Mouse (Mus musculus): ENCODE data around the gene Plaur. TPM values are rescaled to one million over a fixed set of nuclear protein-coding genes. Genes with fewer than 3 reads are reported as not detected.
A peak's percentile ranks its signal among the peaks of the same experiment; 100 is the strongest.
"Not testable (repeated sequence)": the region's sequence is repeated elsewhere in the genome, so short reads cannot be mapped to it uniquely, and the experiment has no call there.

Gene Plaur
- polyA plus RNA-seq, 1 experiment from 2014 or later, result 1.7 TPM

DNA sequence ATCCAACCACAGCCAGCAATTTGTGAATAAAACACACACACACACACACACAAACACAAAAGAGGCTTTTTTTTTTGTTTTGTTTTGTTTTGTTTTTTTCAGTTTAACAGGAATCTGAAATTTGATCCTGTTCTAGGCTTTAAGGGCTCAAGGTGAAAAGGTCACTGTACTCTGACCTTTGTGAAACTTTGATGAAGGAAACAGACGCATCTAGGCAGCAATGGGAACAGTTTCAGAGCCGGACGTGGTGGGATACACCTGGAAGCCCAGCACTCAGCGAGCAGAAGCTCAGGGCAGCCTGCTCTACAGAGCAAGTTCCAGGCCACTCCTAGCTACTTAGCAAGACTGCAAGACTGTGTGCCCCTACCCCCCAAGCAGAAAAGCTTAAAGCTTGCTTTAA is 42.6 kb downstream of the Plaur start:
- H3K4me1 ChIP-seq, result peaks cover 36% of the 10 kb centered on the region
- 0 out of 2 replicates have a peak, but pooled peaks cover 3% of the 10 kb centered on the region for H3K9me3 ChIP-seq
- H3K4me2 ChIP-seq (replicated peaks), result peak overlapping the region; percentile 79; the same call in 1 of the 2 replicates
- H3K27ac ChIP-seq, result no peak overlapping the region; the same call in 1 of the 2 replicates
- no peak for ATAC-seq (ENCODE audit: low FRiP score, low read depth)
- 12% methylated on average over 4 of the region's 4 CpGs for WGBS
- H3K4me3 ChIP-seq, result no peak overlapping the region
- H3K27me3 ChIP-seq (replicated peaks), result peaks cover 5% of the 10 kb centered on the region; the same call in 1 of the 2 replicates
- H3K36me3 ChIP-seq, result peaks cover 36% of the 10 kb centered on the region
- no peak overlapping the region for H3K9ac ChIP-seq

DNA sequence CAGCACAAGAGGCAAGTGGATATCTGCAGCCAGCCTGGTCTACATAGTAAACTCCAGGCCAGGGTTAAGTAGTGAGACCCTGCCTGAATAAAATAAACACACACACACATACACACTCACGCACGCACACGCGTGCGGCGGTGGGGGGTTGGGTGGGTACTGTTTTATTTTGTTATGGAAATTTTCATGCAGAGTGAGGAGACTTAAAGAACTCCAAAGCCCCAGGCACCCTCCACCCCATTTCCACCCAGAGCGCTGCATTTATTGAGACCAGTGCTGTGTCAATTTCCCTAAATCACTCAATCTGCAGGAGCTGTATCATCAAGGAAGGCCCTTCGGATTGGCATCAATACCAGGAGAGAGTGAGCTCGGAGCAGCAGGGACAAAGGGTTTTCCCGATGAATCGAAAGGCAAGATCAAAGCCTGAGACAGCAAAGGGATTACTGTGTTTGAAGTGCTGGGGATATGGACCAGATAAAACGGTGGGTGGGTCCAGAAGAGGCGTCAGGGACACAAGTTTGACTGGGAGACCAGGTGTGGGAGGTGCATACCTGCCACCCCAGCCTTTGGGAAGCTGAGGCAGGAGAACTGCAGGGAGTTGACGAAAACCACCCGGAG is 43.3 kb downstream of the Plaur start:
- Histone ChIP-seq H3K27ac (no peak overlapping the region; the same call in 1 of the 2 replicates), H3K27me3 (replicated peaks) (peaks cover 1% of the 10 kb centered on the region; the same call in 1 of the 2 replicates), H3K9ac (peak overlapping the region; percentile 95; the same call in 1 of the 2 replicates), H3K4me3 (0 out of 2 replicates have a peak overlapping the region, but pooled peaks have one; percentile 7), H3K4me1 (peaks cover 35% of the 10 kb centered on the region), H3K36me3 (peaks cover 32% of the 10 kb centered on the region), H3K9me3 (0 out of 2 replicates have a peak, but pooled peaks cover 3% of the 10 kb centered on the region), H3K4me2 (replicated peaks) (peak overlapping the region; percentile 79)
- ATAC-seq (ENCODE audit: low FRiP score, low read depth), result no peak
- WGBS, result 12% methylated on average over 15 of the region's 15 CpGs

DNA sequence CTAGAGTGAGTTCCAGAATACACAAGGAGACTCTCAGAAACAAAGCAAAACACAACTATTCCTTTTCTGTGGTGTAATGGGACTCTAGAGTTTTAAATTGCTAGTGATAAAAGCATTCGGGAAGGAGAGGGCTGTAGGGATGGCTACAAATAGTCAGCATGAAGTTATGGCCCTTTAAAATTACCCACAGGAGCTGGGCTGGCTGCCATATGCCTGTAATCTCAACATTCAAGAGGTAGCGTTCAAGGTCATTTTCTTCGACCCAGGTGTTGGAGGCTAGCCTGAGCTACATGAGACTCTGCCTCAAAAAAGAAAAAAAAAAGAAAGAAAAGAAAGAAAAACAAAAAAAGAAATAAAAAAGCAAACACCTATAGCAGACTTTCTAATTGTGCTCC is 43.8 kb downstream of the Plaur start:
- Histone ChIP-seq H3K9ac (peak overlapping the region; percentile 95), H3K27ac (no peak overlapping the region), H3K4me3 (peak overlapping the region; percentile 55), H3K4me2 (replicated peaks) (peak overlapping the region; percentile 79), H3K9me3 (no peaks in the 10 kb centered on the region), H3K27me3 (replicated peaks) (no peaks in the 10 kb centered on the region), H3K4me1 (peaks cover 35% of the 10 kb centered on the region), H3K36me3 (peaks cover 32% of the 10 kb centered on the region)
- WGBS, result 11% methylated on average over 3 of the region's 3 CpGs
- ATAC-seq (ENCODE audit: low FRiP score, low read depth), result no peak

DNA sequence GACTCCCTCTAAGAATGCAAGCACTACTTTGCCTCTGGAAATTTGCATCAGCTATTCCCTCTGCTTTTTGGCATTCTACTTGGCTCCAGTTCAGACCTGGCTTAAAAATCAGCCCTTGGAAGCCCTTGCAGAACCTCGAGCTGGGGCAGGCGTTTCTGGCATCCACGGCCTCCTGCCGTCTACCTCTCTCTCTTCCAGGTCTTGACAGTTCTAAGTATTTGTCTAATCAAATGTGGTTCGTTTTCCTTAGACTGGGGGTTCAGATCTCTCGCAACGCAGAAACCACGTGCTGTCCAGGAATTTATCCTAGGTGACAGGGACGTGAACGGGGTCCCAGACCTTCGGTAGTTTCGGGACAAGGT is 44.2 kb downstream of the Plaur start:
- 0 out of 2 replicates have a peak, but pooled peaks have one; percentile 3 for ATAC-seq (ENCODE audit: low FRiP score, low read depth)
- peak overlapping the region; percentile 100 for H3K27ac ChIP-seq
- no peaks in the 10 kb centered on the region for H3K27me3 ChIP-seq (replicated peaks)
- peak overlapping the region; percentile 79 for H3K4me2 ChIP-seq (replicated peaks)
- peaks cover 32% of the 10 kb centered on the region for H3K36me3 ChIP-seq
- H3K9ac ChIP-seq, result peak overlapping the region; percentile 95
- peaks cover 35% of the 10 kb centered on the region for H3K4me1 ChIP-seq
- under 1% methylated on average over 12 of the region's 12 CpGs for WGBS
- H3K9me3 ChIP-seq, result no peaks in the 10 kb centered on the region
- peak overlapping the region; percentile 55 for H3K4me3 ChIP-seq

DNA sequence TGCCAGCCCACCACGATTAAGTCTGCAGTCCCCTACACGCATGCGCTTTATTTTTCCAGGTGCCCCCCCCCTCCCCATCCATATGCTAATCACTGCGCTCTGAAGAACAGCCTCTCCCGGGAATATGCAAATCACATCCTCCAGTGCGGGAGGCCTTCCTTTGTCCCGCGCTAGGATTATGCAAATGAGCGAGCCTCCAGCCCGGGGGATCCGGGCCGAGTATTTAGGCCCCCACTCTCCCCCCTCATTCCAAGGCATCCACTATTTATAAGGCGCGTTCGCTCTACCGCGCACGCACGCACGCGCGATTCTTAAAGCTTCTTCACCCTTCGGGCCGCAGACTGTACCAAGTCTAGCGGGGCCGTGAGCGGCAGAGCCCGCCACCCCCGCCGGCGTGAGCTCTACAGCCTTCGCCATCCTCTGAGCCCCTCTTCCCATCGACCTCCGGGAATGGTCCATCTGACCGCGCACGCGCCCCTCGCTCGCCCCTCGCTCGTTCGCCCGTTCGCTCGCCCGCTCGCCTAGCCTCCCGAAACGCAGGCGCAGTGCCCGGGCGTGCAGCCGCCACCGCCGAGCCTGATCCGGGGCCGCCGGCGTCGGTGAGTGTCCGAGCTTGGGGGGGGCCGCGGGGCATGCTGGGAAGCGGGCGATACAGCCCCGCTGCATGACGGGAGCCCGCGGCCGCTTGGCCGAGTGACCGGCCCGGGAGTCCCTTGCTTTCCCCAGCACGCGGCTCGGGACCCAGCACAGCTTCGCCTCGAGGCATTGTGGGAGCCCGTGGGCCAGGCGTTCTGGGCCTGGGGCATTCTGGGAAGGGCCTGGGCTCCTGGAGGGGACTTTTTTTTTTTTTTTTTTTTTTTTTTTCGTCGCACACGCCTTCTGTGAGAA is 44.8 kb downstream of the Plaur start, which contains the start of gene Zfp428:
Gene Zfp428, plus strand, starts transcription at position 169 of the 888 bp plus-strand sequence.
- Histone ChIP-seq H3K4me2 (replicated peaks) (peak within 1 kb of the TSS; percentile 79), H3K4me1 (peaks cover 35% of the 10 kb centered on the region), H3K4me3 (peak within 1 kb of the TSS; percentile 55), H3K9me3 (no peaks in the 10 kb centered on the region), H3K36me3 (peaks cover 28% of the 10 kb centered on the region), H3K27me3 (replicated peaks) (no peaks in the 10 kb centered on the region), H3K27ac (peak within 1 kb of the TSS; percentile 100), H3K9ac (peak within 1 kb of the TSS; percentile 95)
- peak; percentile 90 for ATAC-seq (ENCODE audit: low FRiP score, low read depth)
- WGBS, result under 1% methylated on average over 84 of the region's 84 CpGs

DNA sequence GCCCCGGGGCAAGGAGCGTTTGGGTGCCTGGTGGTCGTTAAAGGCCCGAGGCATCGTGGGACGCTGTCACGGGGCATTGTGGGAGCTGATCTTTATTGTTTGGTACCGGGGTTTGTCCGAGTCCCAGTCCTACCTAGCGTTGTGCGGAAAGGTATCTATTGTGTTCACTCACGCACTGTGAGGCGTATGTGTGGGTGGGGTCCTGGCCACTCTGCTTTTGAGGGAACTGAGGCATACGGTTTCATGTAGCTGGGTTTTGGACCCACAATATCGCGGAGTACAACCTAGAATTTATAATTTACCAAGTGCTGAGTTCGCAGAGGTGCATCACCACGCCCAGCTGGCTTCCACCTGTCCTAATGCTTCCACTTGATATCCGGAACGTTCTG is 45.4 kb downstream of the Plaur start:
- no peaks in the 10 kb centered on the region for H3K9me3 ChIP-seq
- 1% methylated on average over 20 of the region's 20 CpGs for WGBS

DNA sequence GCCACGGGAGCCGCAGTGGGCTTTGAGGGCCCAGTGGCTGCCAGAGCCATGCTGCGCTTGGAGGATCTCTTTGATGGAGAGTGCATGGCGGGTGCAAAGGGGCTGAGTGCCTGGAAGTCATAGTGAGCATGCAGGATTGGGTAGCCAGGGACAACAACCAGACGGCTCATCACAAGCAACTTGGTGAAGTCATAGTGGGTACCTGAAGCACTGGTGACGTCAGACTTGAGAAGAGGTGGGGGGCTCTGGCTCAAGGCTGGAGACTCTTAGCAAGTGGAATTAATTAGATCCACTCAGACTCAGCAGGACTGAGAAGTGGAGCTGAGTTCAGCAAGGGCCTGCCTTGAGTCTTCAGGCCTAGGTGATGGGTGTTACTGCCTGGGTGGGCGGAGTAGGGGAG is 50.1 kb downstream of the Plaur start, which contains the start of gene AC161166.1:
Gene AC161166.1, minus strand, starts transcription at position 101 of the 400 bp plus-strand sequence.
- Histone ChIP-seq H3K4me1 (peaks cover 7% of the 10 kb centered on the region; the same call in 1 of the 2 replicates), H3K27me3 (replicated peaks) (no peaks in the 10 kb centered on the region), H3K4me3 (no peak within 1 kb of the TSS), H3K9me3 (no peaks in the 10 kb centered on the region), H3K4me2 (replicated peaks) (no peak within 1 kb of the TSS), H3K27ac (no peak within 1 kb of the TSS), H3K9ac (no peak within 1 kb of the TSS), H3K36me3 (peaks cover 58% of the 10 kb centered on the region)
- 91% methylated on average over 7 of the region's 7 CpGs for WGBS
- ATAC-seq (ENCODE audit: low FRiP score, low read depth), result no peak

More for the DNA sequence above, 45.4 kb downstream of the Plaur start:
- H3K4me2 ChIP-seq (replicated peaks), result peak overlapping the region; percentile 79
- peaks cover 35% of the 10 kb centered on the region for H3K4me1 ChIP-seq
- peak; percentile 34 for ATAC-seq (ENCODE audit: low FRiP score, low read depth)
- H3K27me3 ChIP-seq (replicated peaks), result no peaks in the 10 kb centered on the region
- peak overlapping the region; percentile 100 for H3K27ac ChIP-seq
- H3K36me3 ChIP-seq, result peaks cover 25% of the 10 kb centered on the region
- peak overlapping the region; percentile 95 for H3K9ac ChIP-seq
- peak overlapping the region; percentile 55 for H3K4me3 ChIP-seq

DNA sequence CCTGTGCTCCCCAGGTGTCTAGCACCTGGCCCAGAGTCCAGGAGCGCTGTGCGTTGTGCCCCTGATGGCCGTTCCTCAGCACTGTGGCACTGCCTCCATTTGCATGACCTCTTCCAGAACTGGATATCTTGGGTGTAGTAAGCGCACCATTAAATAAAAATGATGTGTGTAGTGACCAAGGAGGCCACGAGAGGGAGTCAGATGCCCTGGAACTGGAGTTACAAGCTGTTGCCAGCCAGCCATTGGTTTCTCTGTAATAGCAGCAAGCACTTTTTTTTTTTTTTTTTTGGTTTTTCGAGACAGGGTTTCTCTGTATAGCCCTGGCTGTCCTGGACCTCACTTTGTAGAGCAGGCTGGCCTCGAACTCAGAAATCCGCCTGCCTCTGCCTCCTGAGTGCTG is 54.0 kb downstream of the Plaur start:
- not testable (repeated sequence) for H3K9ac ChIP-seq; H3K27ac ChIP-seq; H3K27me3 ChIP-seq (replicated peaks); H3K9me3 ChIP-seq; ATAC-seq (ENCODE audit: low FRiP score, low read depth); H3K4me3 ChIP-seq; H3K4me1 ChIP-seq; H3K4me2 ChIP-seq (replicated peaks)
- WGBS, result 67% methylated on average over 8 of the region's 8 CpGs
- H3K36me3 ChIP-seq, result peaks cover 53% of the 10 kb centered on the region

DNA sequence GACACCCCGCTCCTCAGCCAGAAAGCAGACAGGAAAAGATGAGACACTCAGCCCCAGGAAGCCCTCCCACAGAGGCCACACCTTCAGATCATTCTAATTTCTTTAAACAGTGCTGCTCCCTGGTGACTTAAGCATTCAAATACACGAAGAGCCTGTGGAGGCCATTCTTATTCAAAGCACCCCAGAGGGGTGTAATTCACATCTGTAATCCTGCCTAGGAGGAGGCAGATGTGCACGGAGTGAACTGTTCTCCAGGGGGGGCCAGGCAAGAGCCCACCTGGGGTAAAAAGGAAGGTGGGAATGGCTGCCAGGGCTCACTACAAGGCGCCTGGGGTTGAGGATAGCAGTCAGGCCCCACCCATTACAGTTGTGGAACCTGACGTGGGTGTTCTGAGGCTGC is 54.8 kb downstream of the Plaur start:
- Histone ChIP-seq H3K27ac (no peak overlapping the region), H3K36me3 (peaks cover 49% of the 10 kb centered on the region), H3K4me1 (no peaks in the 10 kb centered on the region), H3K4me3 (no peak overlapping the region), H3K9ac (no peak overlapping the region), H3K9me3 (no peaks in the 10 kb centered on the region), H3K4me2 (replicated peaks) (no peak overlapping the region), H3K27me3 (replicated peaks) (no peaks in the 10 kb centered on the region)
- no peak for ATAC-seq (ENCODE audit: low FRiP score, low read depth)
- WGBS, result 40% methylated on average over 5 of the region's 5 CpGs

DNA sequence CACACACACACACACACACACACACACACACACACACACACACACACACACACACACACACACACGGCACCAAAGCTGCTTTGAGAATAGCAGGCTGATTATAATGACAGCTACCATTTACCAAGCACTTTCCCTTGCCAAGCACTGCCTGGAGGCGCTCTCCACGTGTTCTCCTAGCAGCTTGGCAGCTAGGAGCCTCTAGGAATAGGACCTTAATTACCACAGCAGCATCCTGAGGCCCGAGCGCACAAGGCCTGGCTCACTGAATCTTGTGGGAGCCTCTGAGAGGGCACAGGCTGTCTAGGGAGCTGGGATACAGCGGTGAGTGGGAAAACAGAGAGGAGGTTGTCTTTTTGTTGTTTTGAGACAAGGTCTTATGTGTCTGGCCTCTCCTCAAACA is 55.4 kb downstream of the Plaur start:
- no peak overlapping the region for H3K4me2 ChIP-seq (replicated peaks)
- no peak overlapping the region for H3K4me3 ChIP-seq
- H3K9me3 ChIP-seq, result no peaks in the 10 kb centered on the region
- H3K36me3 ChIP-seq, result peaks cover 47% of the 10 kb centered on the region
- WGBS, result 53% methylated on average over 6 of the region's 6 CpGs
- no peak overlapping the region for H3K9ac ChIP-seq
- H3K27ac ChIP-seq, result no peak overlapping the region
- H3K27me3 ChIP-seq (replicated peaks), result no peaks in the 10 kb centered on the region
- H3K4me1 ChIP-seq, result no peaks in the 10 kb centered on the region
- no peak for ATAC-seq (ENCODE audit: low FRiP score, low read depth)

DNA sequence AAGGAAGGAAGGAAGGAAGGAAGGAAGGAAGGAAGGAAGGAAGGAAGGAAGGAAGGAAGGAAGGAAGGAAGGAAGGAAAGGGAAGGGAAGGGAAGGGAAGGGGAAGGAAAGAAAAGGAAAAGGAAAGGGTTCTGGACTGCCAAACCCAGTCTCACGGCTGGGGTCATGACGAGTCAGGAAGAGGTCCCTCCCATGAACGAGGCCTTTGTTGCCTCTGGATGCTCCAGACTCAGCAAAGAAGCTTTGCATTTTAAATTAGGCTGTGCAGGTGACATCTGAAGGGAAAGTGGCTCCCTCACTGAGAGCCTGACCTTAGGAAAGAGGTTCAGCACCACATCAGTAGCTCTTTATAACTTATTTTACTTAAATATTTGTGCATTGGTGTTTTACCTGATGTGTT is 56.8 kb downstream of the Plaur start:
- Histone ChIP-seq H3K9me3 (no peaks in the 10 kb centered on the region), H3K4me2 (replicated peaks) (no peak overlapping the region), H3K4me3 (no peak overlapping the region), H3K9ac (no peak overlapping the region), H3K27ac (no peak overlapping the region), H3K4me1 (no peaks in the 10 kb centered on the region), H3K27me3 (replicated peaks) (no peaks in the 10 kb centered on the region), H3K36me3 (peaks cover 36% of the 10 kb centered on the region)
- WGBS, result 61% methylated on average over 3 of the region's 3 CpGs
- ATAC-seq (ENCODE audit: low FRiP score, low read depth), result no peak

DNA sequence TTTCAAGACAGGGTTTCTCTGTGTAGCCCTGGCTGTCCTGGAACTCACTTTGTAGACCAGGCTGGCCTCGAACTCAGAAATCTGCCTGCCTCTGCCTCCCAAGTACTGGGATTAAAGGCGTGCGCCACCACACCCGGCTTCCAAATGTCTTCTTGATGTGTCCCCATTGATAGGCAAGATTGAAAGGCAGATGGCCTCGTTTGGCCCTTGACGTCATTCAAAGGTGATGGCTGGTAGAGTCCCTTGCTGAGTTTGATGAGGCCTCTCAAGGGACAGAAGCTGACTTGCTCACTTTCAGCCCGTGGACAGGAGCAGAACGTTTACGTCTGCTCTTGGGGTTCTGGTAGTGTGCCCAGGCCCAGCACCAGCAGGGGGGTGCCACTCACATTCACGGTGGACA is 57.8 kb downstream of the Plaur start:
- WGBS, result 88% methylated on average over 10 of the region's 10 CpGs
- ATAC-seq (ENCODE audit: low FRiP score, low read depth); H3K27me3 ChIP-seq (replicated peaks); H3K4me1 ChIP-seq; H3K27ac ChIP-seq; H3K9ac ChIP-seq; H3K4me2 ChIP-seq (replicated peaks); H3K9me3 ChIP-seq; H3K4me3 ChIP-seq: not testable (repeated sequence)
- H3K36me3 ChIP-seq, result peaks cover 27% of the 10 kb centered on the region
